Mouse (Mus musculus) small intestine, adult 2 months (tissue): ENCODE measurements around the gene Cp. TPM values are rescaled to one million over a fixed set of nuclear protein-coding genes. Genes with fewer than 3 reads are reported as not detected.

Source experiments
- H3K27ac ChIP-seq: fragments of 200-500 bp; 2 replicates; pipeline ENCODE4 v1.5.1; 2012; ENCODE audit warnings: low read depth, low read length, control low read depth, inconsistent platforms; ENCODE audit not compliant: insufficient read depth
- H3K27me3 ChIP-seq: fragments of 200-500 bp; 2 replicates; pipeline ENCODE4 v1.6.1; 2012; ENCODE audit warnings: mild to moderate bottlenecking, moderate library complexity, low read length, inconsistent platforms; ENCODE audit not compliant: control insufficient read depth, insufficient read depth
- H3K36me3 ChIP-seq: fragments of 200-500 bp; 2 replicates; pipeline ENCODE4 v1.6.1; 2012; ENCODE audit warnings: mild to moderate bottlenecking, low read length, control low read depth, inconsistent platforms; ENCODE audit not compliant: control insufficient read depth, insufficient read depth
- H3K4me1 ChIP-seq: fragments of 200-500 bp; 2 replicates; pipeline ENCODE4 v1.6.1; 2012; ENCODE audit warnings: low read length, inconsistent platforms, mixed read lengths; ENCODE audit not compliant: control insufficient read depth, insufficient read depth, insufficient read length
- H3K4me3 ChIP-seq: fragments of 200-500 bp; 2 replicates; pipeline ENCODE4 v1.5.1; 2012; ENCODE audit warnings: low read depth, mild to moderate bottlenecking, control low read depth, inconsistent platforms, low read length, moderate library complexity
- CTCF ChIP-seq: fragments of 200-500 bp; IDR thresholded peaks from 2 replicates; pipeline ENCODE4 v1.5.1; 2012; ENCODE audit warnings: low read depth, mild to moderate bottlenecking, control low read depth, inconsistent platforms, low read length, moderate library complexity, mixed read lengths; ENCODE audit not compliant: insufficient replicate concordance, insufficient read length; ENCODE audit errors: extremely low read depth
- POLR2A ChIP-seq: fragments of 200-500 bp; IDR thresholded peaks from 2 replicates; pipeline ENCODE4 v1.6.1; 2012; ENCODE audit warnings: low read depth, mild to moderate bottlenecking, control low read depth, inconsistent platforms, low read length, moderate library complexity
- WGBS: fragments of 180-500 bp; shearing (Covaris S2); methylation state at CpG from one replicate; pipeline ENCODE4 v1.1.7; 2018; 5-methylcytosine and 5-hydroxymethylcytosine counted together
- polyA plus RNA-seq: library from polyadenylated mRNA; depleted of rRNA; stranded (reverse); fragments of >200 nt; gene quantifications from 2 replicates; pipeline ENCODE4 v1.2.3, GENCODE M21; 2012

The Cp gene
- polyA plus RNA-seq, 1 experiment = 1.0 TPM

GRCm38 (mm10) chr3:20026481-20026880, 69.6 kb downstream of the Cp start:
- H3K27me3 ChIP-seq = no peaks in the 10 kb centered on the region
- peaks cover 39% of the 10 kb centered on the region for H3K36me3 ChIP-seq
- no peak overlapping the region; the same call in 1 of the 2 replicates for H3K27ac ChIP-seq
- TF ChIP-seq CTCF = no peak
- no peak for TF ChIP-seq POLR2A
- H3K4me1 ChIP-seq = no peaks in the 10 kb centered on the region
- no peak overlapping the region for H3K4me3 ChIP-seq

GRCm38 (mm10) chr3:20026996-20027689, 70.3 kb downstream of the Cp start:
- Histone ChIP-seq H3K27ac (peak overlapping the region; percentile 13), H3K27me3 (no peaks in the 10 kb centered on the region), H3K36me3 (peaks cover 39% of the 10 kb centered on the region), H3K4me3 (no peak overlapping the region), H3K4me1 (no peaks in the 10 kb centered on the region)
- no peak for TF ChIP-seq CTCF
- no peak for TF ChIP-seq POLR2A
- WGBS = 82% methylated on average over 8 of the region's 8 CpGs

DNA sequence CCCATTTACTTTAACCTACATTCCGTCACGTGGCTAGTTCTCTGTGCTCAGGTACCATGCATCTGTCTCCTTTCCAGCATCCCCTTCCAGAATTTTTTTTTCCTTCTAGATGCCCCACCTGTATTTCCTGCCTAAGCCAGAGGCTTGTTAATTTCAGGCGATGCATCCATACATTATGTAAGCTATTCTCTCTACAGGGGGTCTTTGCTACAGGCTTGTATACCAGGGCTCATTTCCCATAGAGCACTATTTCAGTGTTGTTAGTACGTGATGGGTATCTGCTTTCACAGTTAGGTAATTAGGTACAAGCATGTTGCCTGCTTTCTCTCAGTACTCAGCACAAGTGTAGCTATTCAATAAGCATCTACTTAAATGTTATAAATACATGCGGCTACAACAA, 70.9 kb downstream of the Cp start:
- TF ChIP-seq CTCF (no peak), POLR2A (no peak)
- WGBS = 89% methylated on average over 5 of the region's 5 CpGs
- Histone ChIP-seq H3K4me3 (no peak overlapping the region), H3K36me3 (peaks cover 35% of the 10 kb centered on the region), H3K27me3 (no peaks in the 10 kb centered on the region), H3K27ac (0 out of 2 replicates have a peak overlapping the region, but pooled peaks have one; percentile 10), H3K4me1 (no peaks in the 10 kb centered on the region)

GRCm38 (mm10) chr3:20028640-20029039, 71.8 kb downstream of the Cp start:
- WGBS = 92% methylated on average over 3 of the region's 3 CpGs
- peaks cover 4% of the 10 kb centered on the region; the same call in 1 of the 2 replicates for H3K4me1 ChIP-seq
- no peak overlapping the region for H3K4me3 ChIP-seq
- H3K36me3 ChIP-seq = peaks cover 33% of the 10 kb centered on the region
- H3K27me3 ChIP-seq = no peaks in the 10 kb centered on the region
- H3K27ac ChIP-seq = no peak overlapping the region
- TF ChIP-seq CTCF (no peak), POLR2A (no peak)

GRCm38 (mm10) chr3:20030807-20031206, 74.0 kb downstream of the Cp start:
- Histone ChIP-seq H3K4me3 (no peak overlapping the region), H3K4me1 (peaks cover 5% of the 10 kb centered on the region; the same call in 1 of the 2 replicates), H3K36me3 (peaks cover 18% of the 10 kb centered on the region), H3K27me3 (no peaks in the 10 kb centered on the region), H3K27ac (no peak overlapping the region)
- no peak for TF ChIP-seq POLR2A
- TF ChIP-seq CTCF = no peak
- 88% methylated on average over 6 of the region's 6 CpGs for WGBS

DNA sequence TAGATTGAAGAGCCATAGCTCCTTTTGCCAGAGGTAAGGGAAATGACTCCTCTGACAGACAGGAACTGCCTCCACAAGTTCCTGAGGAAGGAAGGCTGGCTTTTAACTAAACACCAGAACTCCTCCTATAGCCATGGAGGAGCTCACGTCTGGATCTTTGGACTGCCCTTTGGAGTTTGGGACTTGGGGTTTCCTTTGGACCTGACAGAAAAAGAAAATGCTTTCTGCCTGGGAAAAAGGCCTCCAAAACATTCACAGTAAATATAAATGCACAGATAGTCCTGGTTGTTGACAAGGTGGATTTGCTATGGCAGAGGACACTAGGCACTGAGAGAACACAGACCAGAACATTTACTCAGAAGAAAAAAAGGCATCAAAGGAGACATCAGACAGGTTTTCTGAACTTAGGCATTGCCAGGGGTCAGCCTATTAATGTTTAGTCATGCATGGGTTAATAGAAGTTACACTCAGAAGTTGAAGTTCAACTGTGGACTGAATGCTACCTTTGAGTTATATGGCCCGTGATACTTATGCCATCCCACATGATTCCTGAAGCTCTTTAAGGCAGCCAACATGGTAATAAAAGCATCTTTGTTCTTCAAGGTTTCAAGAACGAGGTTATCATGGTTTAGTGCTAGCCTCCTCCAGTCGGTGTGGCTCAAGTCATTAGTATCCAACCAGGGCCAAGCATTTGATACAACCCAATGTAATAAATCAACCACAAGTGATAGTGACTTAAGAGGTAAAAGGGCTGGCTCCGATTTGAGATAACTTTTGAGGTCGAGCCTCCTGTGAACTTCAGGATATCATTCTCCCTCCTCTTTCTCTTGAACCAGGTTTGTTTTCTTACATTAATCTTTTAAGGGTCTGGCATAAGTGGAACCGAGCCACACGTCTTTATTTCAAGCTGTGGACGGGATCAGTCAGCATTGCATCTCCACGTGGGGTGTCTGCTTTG, 77.2 kb downstream of the Cp start:
- H3K27me3 ChIP-seq = no peaks in the 10 kb centered on the region
- peaks cover 2% of the 10 kb centered on the region; the same call in 1 of the 2 replicates for H3K36me3 ChIP-seq
- H3K4me1 ChIP-seq = peaks cover 5% of the 10 kb centered on the region; the same call in 1 of the 2 replicates
- TF ChIP-seq POLR2A (no peak), CTCF (no peak)
- H3K4me3 ChIP-seq = peak overlapping the region; percentile 94
- 4% methylated on average over 10 of the region's 10 CpGs for WGBS
- H3K27ac ChIP-seq = peak overlapping the region; percentile 66
